Mouse (Mus musculus) lung, embryonic 15.5 days (tissue): Measurements from ENCODE around the gene Mllt11. TPM values are rescaled to one million over a fixed set of nuclear protein-coding genes. Genes with fewer than 3 reads are reported as not detected.

ENCODE experiments used
- ATAC-seq: fragments of 200-750 bp; cut with Nextera tagmentation; 2 replicates; pipeline ENCODE4 v1.8.0; 2017; ENCODE audit warnings: moderate number of reproducible peaks, borderline replicate concordance; ENCODE audit not compliant: low FRiP score, low TSS enrichment; ENCODE audit errors: extremely low read depth
- H3K27ac ChIP-seq: fragments of 300-500 bp; sonication (generic); 2 replicates; pipeline ENCODE4 v1.5.1; 2015; ENCODE audit warnings: moderate library complexity, mild to moderate bottlenecking, inconsistent platforms
- H3K27me3 ChIP-seq: fragments of 300-500 bp; sonication (generic); 2 replicates; pipeline ENCODE4 v1.6.1; 2015; ENCODE audit warnings: inconsistent platforms
- H3K36me3 ChIP-seq: fragments of 300-500 bp; sonication (generic); 2 replicates; pipeline ENCODE4 v1.6.1; 2015; ENCODE audit warnings: inconsistent platforms
- H3K4me1 ChIP-seq: fragments of 300-500 bp; sonication (generic); 2 replicates; pipeline ENCODE4 v1.6.1; 2015; ENCODE audit warnings: inconsistent platforms
- H3K4me2 ChIP-seq: fragments of 300-500 bp; sonication (generic); 2 replicates; pipeline ENCODE4 v1.6.1; 2015; ENCODE audit warnings: inconsistent platforms, mild to moderate bottlenecking, moderate library complexity
- H3K4me3 ChIP-seq: fragments of 300-500 bp; sonication (generic); 2 replicates; pipeline ENCODE4 v1.5.1; 2015; ENCODE audit warnings: mild to moderate bottlenecking, inconsistent platforms
- H3K9ac ChIP-seq: fragments of 300-500 bp; sonication (generic); 2 replicates; pipeline ENCODE4 v1.6.1; 2015; ENCODE audit warnings: inconsistent platforms
- H3K9me3 ChIP-seq: fragments of 300-500 bp; sonication (generic); 2 replicates; pipeline ENCODE4 v1.6.1; 2016; ENCODE audit warnings: inconsistent platforms
- WGBS: fragments of 180-500 bp; shearing (Covaris S2); methylation state at CpG from one replicate; pipeline ENCODE4 v1.1.7; 2015; 5-methylcytosine and 5-hydroxymethylcytosine counted together
- polyA plus RNA-seq: library from polyadenylated mRNA; unstranded; fragments of >200 nt; fragmentation: Nextera tagmentation; extraction: Ambion mirVana; gene quantifications from 2 replicates; pipeline ENCODE4 v1.2.1, GENCODE M21; 2015

Gene Mllt11
- polyA plus RNA-seq, 1 experiment from 2014 or later = 11.6 TPM

DNA sequence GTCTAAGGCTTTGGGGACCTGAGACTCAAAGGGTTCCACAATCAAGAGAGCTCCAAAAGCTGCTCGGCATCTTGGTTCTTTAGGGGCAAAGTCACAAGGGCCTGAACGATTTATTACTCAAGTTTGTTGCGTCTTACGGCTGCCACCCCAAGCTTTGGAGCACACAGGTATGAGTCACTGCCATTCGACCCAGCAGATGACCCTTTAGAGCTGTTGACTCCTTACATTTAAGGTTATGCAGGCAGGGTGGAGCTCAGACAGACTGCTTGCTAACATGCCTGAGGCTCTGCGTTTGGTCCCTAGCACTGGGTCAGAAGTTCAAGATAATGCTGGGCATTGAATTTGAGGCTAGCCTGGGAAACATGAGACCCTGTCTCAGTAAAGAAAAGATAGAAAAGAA, 54.4 kb downstream of the Mllt11 start:
- Histone ChIP-seq H3K4me2 (no peak overlapping the region), H3K4me3 (no peak overlapping the region), H3K4me1 (peaks cover 16% of the 10 kb centered on the region), H3K9me3 (no peaks in the 10 kb centered on the region), H3K36me3 (peaks cover under 1% of the 10 kb centered on the region; the same call in 1 of the 2 replicates), H3K9ac (no peak overlapping the region), H3K27ac (no peak overlapping the region), H3K27me3 (peaks cover 16% of the 10 kb centered on the region)
- 59% methylated on average over 6 of the region's 6 CpGs for WGBS
- no peak for ATAC-seq

GRCm38 (mm10) chr3:95176500-95176899, 55.5 kb downstream of the Mllt11 start:
- peaks cover 27% of the 10 kb centered on the region for H3K27me3 ChIP-seq
- WGBS = 74% methylated on average over 3 of the region's 3 CpGs
- no peak for ATAC-seq
- H3K36me3 ChIP-seq = peaks cover 6% of the 10 kb centered on the region; the same call in 1 of the 2 replicates
- no peak overlapping the region for H3K27ac ChIP-seq
- no peak overlapping the region for H3K4me3 ChIP-seq
- peaks cover 17% of the 10 kb centered on the region for H3K4me1 ChIP-seq
- no peak overlapping the region for H3K9ac ChIP-seq
- no peak overlapping the region for H3K4me2 ChIP-seq
- no peaks in the 10 kb centered on the region for H3K9me3 ChIP-seq

GRCm38 (mm10) chr3:95174011-95174592, 57.9 kb downstream of the Mllt11 start:
- H3K4me2 ChIP-seq = peak overlapping the region; percentile 63
- no peak overlapping the region for H3K9ac ChIP-seq

DNA sequence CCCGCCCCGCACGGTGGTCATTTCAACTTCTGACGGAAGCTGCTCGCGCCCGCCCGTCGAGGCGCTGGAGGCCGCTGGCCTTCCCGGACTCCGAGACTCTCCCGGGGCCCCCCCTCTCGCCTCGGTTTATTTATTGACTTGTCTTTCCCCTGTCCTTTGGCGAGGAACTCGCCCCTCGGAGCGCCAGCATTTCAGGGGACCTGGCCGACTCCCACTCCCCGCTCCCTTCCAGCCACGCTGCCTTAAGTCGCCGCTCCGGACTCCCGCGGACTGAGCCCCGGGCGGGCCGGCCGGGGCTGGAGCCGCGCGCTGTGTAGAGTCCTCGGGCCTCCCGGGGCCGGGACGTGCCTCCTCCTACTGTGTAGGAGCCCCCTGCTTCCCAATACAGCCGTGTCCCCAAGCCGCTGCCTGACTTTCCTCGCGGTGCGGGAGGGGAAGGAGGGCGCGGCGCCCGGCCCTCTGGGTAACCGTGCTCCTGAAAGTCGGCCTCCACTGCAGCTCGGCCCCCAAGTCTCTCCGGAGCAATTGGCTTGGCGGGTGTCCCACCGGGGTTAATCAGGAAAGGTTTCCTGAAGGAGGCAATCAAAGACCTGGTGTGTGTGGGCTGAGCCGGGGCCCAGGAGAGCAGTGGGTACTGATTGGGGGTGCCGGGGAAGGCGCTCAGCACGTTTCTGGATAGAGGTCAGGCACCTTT, 58.6 kb downstream of the Mllt11 start:
- H3K9me3 ChIP-seq = no peaks in the 10 kb centered on the region
- H3K9ac ChIP-seq = peak overlapping the region; percentile 29
- ATAC-seq = peak; percentile 36; the same call in 1 of the 2 replicates
- H3K27me3 ChIP-seq = peaks cover 38% of the 10 kb centered on the region
- H3K27ac ChIP-seq = no peak overlapping the region
- peak overlapping the region; percentile 31 for H3K4me3 ChIP-seq
- peaks cover 17% of the 10 kb centered on the region for H3K4me1 ChIP-seq
- H3K4me2 ChIP-seq = peak overlapping the region; percentile 63
- peaks cover 10% of the 10 kb centered on the region for H3K36me3 ChIP-seq
- WGBS = 9% methylated on average over 58 of the region's 58 CpGs

More at GRCm38 (mm10) chr3:95174011-95174592, 57.9 kb downstream of the Mllt11 start:
- H3K4me3 ChIP-seq = peak overlapping the region; percentile 31
- H3K9me3 ChIP-seq = no peaks in the 10 kb centered on the region
- peaks cover 17% of the 10 kb centered on the region for H3K4me1 ChIP-seq
- H3K36me3 ChIP-seq = peaks cover 9% of the 10 kb centered on the region
- ATAC-seq = peak; percentile 60; the same call in 1 of the 2 replicates
- H3K27me3 ChIP-seq = peaks cover 38% of the 10 kb centered on the region
- H3K27ac ChIP-seq = no peak overlapping the region
- 6% methylated on average over 16 of the region's 16 CpGs for WGBS

DNA sequence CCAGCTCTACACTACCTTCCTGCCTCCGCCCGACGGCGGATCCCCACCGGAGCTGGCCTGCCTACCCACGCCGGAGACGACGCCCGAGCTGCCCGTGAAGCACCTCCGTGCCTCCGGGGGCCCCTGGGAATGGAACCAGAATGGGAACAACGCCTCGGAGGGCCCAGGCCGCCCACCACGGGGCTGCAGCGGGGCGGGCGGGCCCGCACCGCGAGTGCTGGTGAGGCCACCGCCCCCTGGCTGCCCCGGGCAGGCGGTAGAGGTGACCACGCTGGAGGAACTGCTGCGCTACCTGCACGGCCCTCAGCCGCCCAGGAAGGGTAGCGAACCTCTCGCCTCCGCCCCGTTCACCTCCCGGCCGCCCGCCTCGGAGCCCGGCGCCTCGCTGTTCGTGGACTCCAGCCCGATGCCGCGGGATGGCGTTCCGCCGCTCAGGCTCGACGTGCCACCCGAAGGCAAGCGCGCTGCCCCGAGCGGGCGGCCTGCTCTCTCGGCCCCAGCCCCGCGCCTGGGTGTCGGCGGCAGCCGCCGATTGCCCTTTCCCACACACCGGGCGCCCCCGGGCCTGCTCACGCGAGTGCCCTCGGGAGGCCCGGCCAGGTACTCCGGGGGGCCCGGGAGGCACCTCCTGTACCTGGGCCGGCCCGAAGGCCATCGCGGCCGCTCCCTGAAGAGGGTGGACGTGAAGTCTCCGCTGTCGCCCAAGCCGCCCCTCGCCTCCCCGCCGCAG, 59.3 kb downstream of the Mllt11 start:
- H3K9ac ChIP-seq = no peak overlapping the region
- 27% methylated on average over 82 of the region's 84 CpGs for WGBS
- H3K27ac ChIP-seq = no peak overlapping the region
- H3K9me3 ChIP-seq = no peaks in the 10 kb centered on the region
- peaks cover 38% of the 10 kb centered on the region for H3K27me3 ChIP-seq
- peaks cover 17% of the 10 kb centered on the region for H3K4me1 ChIP-seq
- peak overlapping the region; percentile 63 for H3K4me2 ChIP-seq
- peaks cover 10% of the 10 kb centered on the region for H3K36me3 ChIP-seq
- no peak; the same call in 1 of the 2 replicates for ATAC-seq
- H3K4me3 ChIP-seq = peak overlapping the region; percentile 31

DNA sequence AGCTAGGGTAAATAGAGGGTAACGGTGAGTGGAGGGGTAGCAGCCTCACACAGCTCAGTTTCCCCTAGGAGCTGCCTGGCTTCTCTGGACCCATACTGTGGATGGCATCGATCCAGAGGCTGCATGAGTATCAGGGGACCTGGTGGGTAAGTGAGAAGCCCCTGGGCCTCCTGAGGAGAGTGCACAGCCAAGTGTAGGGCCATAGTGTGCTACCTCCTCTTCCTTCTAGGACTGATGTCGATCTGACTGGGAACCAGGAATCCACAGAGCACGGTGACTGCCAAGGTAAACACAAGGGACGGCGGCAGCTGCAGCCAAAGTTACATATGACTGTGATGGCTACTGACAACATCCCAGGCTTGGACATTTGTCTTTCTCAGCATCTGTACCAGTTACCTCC, 60.9 kb downstream of the Mllt11 start:
- peaks cover 11% of the 10 kb centered on the region for H3K36me3 ChIP-seq
- no peak for ATAC-seq
- 62% methylated on average over 6 of the region's 6 CpGs for WGBS
- peaks cover 38% of the 10 kb centered on the region for H3K27me3 ChIP-seq
- H3K4me1 ChIP-seq = peaks cover 17% of the 10 kb centered on the region
- H3K4me2 ChIP-seq = no peak overlapping the region
- no peak overlapping the region for H3K27ac ChIP-seq
- H3K9me3 ChIP-seq = no peaks in the 10 kb centered on the region
- no peak overlapping the region for H3K9ac ChIP-seq
- H3K4me3 ChIP-seq = no peak overlapping the region

GRCm38 (mm10) chr3:95169996-95170395, 62.0 kb downstream of the Mllt11 start:
- no peak overlapping the region for H3K4me2 ChIP-seq
- no peak for ATAC-seq
- H3K9ac ChIP-seq = no peak overlapping the region
- H3K4me3 ChIP-seq = no peak overlapping the region
- WGBS = 92% methylated on average over 10 of the region's 10 CpGs
- no peak overlapping the region for H3K27ac ChIP-seq
- peaks cover 17% of the 10 kb centered on the region for H3K4me1 ChIP-seq
- peaks cover 14% of the 10 kb centered on the region for H3K36me3 ChIP-seq
- H3K27me3 ChIP-seq = peaks cover 38% of the 10 kb centered on the region
- no peaks in the 10 kb centered on the region for H3K9me3 ChIP-seq

Other genes with a start within 250 kb of the Mllt11 start
- 22.0 and 22.9 TPM in 2 replicates for gene Zfp687, start 216.7 kb downstream of the Mllt11 start, polyA plus RNA-seq
- gene Psmd4, start 189.6 kb downstream of the Mllt11 start, polyA plus RNA-seq = 239 and 245 TPM in 2 replicates
- 17.2 and 18.1 TPM in 2 replicates for gene Pip5k1a, start 125.2 kb downstream of the Mllt11 start, polyA plus RNA-seq
- gene Vps72, start 121.1 kb downstream of the Mllt11 start, polyA plus RNA-seq = 163 and 165 TPM in 2 replicates
- gene Tmod4, start 107.7 kb downstream of the Mllt11 start, polyA plus RNA-seq = 1.3 and 2.1 TPM in 2 replicates
- gene Scnm1, start 98.2 kb downstream of the Mllt11 start, polyA plus RNA-seq = 64.0 and 71.4 TPM in 2 replicates
- gene Lysmd1, start 98.1 kb downstream of the Mllt11 start, polyA plus RNA-seq = 13.3 and 14.9 TPM in 2 replicates
- gene Tnfaip8l2, start 89.8 kb downstream of the Mllt11 start, polyA plus RNA-seq = 4.0 and 4.5 TPM in 2 replicates
- gene Sema6c, start 71.7 kb downstream of the Mllt11 start, polyA plus RNA-seq = 3.6 and 3.8 TPM in 2 replicates
- 9.9 and 11.2 TPM in 2 replicates for gene Gabpb2, start 14.3 kb downstream of the Mllt11 start, polyA plus RNA-seq
- gene Cdc42se1, start 3.4 kb downstream of the Mllt11 start, polyA plus RNA-seq = 111 and 115 TPM in 2 replicates
- 0.32 and 0.60 TPM in 2 replicates for gene Gm128, start 9.4 kb upstream of the Mllt11 start, polyA plus RNA-seq
- gene Bnipl, start 19.0 kb upstream of the Mllt11 start, polyA plus RNA-seq = 4.0 and 4.1 TPM in 2 replicates
- gene Mindy1, start 49.2 kb upstream of the Mllt11 start, polyA plus RNA-seq = 38.1 and 41.6 TPM in 2 replicates
- 21.0 and 23.9 TPM in 2 replicates for gene Prune1, start 49.9 kb upstream of the Mllt11 start, polyA plus RNA-seq
- 1.6 and 2.3 TPM in 2 replicates for gene Anxa9, start 75.0 kb upstream of the Mllt11 start, polyA plus RNA-seq
- gene Cers2, start 82.6 kb upstream of the Mllt11 start, polyA plus RNA-seq = 201 and 203 TPM in 2 replicates
- gene Setdb1, start 125.0 kb upstream of the Mllt11 start, polyA plus RNA-seq = 35.7 and 40.4 TPM in 2 replicates
- not detected in 2 replicates for gene 4930558C23Rik, start 170.7 kb upstream of the Mllt11 start, polyA plus RNA-seq
- 48.0 and 48.5 TPM in 2 replicates for gene Arnt, start 202.2 kb upstream of the Mllt11 start, polyA plus RNA-seq